Mouse (Mus musculus) lung, embryonic 16.5 days (tissue): Measurements from ENCODE around the gene Wrap53. TPM values are rescaled to one million over a fixed set of nuclear protein-coding genes. Genes with fewer than 3 reads are reported as not detected.
"Not testable (repeated sequence)": the region's sequence is repeated elsewhere in the genome, so short reads cannot be mapped to it uniquely, and the experiment has no call there.

Source experiments
- ATAC-seq: fragments of 200-750 bp; cut with Nextera tagmentation; 2 replicates; pipeline ENCODE4 v1.8.0; 2017; ENCODE audit warnings: low read depth, mild to moderate bottlenecking, moderate library complexity
- H3K27ac ChIP-seq: fragments of 300-500 bp; sonication (generic); 2 replicates; pipeline ENCODE4 v1.5.1; 2014; ENCODE audit warnings: mild to moderate bottlenecking, control low read depth, low read length
- H3K27me3 ChIP-seq: fragments of 300-500 bp; sonication (generic); 2 replicates; pipeline ENCODE4 v1.6.1; 2014; ENCODE audit warnings: low read depth, low read length, mixed read lengths; ENCODE audit not compliant: control insufficient read depth, insufficient read depth
- H3K36me3 ChIP-seq: fragments of 300-500 bp; sonication (generic); 2 replicates; pipeline ENCODE4 v1.6.1; 2014; ENCODE audit warnings: low read length; ENCODE audit not compliant: control insufficient read depth, insufficient read depth
- H3K4me1 ChIP-seq: fragments of 300-500 bp; sonication (generic); replicated peaks from 2 replicates; pipeline ENCODE4 v1.6.1; 2014; ENCODE audit warnings: low read length, mixed read lengths; ENCODE audit not compliant: control insufficient read depth, insufficient read depth
- H3K4me2 ChIP-seq: fragments of 300-500 bp; sonication (generic); 2 replicates; pipeline ENCODE4 v1.6.1; 2014; ENCODE audit warnings: low read depth, low read length, control low read depth
- H3K4me3 ChIP-seq: fragments of 300-500 bp; sonication (generic); 2 replicates; pipeline ENCODE4 v1.5.1; 2014; ENCODE audit warnings: mild to moderate bottlenecking, low read length, control low read depth
- H3K9ac ChIP-seq: fragments of 300-500 bp; sonication (generic); 2 replicates; pipeline ENCODE4 v1.6.1; 2014; ENCODE audit warnings: low read length, control low read depth
- H3K9me3 ChIP-seq: fragments of 300-500 bp; sonication (generic); 2 replicates; pipeline ENCODE4 v1.6.1; 2016; ENCODE audit warnings: low read length; ENCODE audit not compliant: control insufficient read depth
- WGBS: fragments of 180-500 bp; shearing (Covaris S2); extraction: QIAGEN DNeasy Blood & Tissue Kit; methylation state at CpG from one replicate; pipeline ENCODE4 v1.1.7; 2014; 5-methylcytosine and 5-hydroxymethylcytosine counted together
- polyA plus RNA-seq: library from polyadenylated mRNA; unstranded; fragments of >200 nt; fragmentation: Nextera tagmentation; extraction: Ambion mirVana; gene quantifications from 2 replicates; pipeline ENCODE4 v1.2.1, GENCODE M21; 2015

The Wrap53 gene
- polyA plus RNA-seq: 26.2 and 29.2 TPM in 2 replicates

GRCm38 (mm10) chr11:69580091-69580514, at the start of gene Wrap53, which contains the start of gene Trp53:
TSS of gene Wrap53 (minus strand) at chr11:69580255.
TSS of gene Trp53 (plus strand) at chr11:69580359.
- WGBS: under 1% methylated on average over 13 of the region's 13 CpGs
- Histone ChIP-seq H3K27me3 (no peaks in the 10 kb centered on the region), H3K9me3 (no peaks in the 10 kb centered on the region), H3K4me3 (peak within 1 kb of the TSS; percentile 89), H3K4me1 (peaks cover 21% of the 10 kb centered on the region), H3K4me2 (peak within 1 kb of the TSS; percentile 87), H3K9ac (peak within 1 kb of the TSS; percentile 86), H3K36me3 (no peaks in the 10 kb centered on the region), H3K27ac (peak within 1 kb of the TSS; percentile 98)
- peak; percentile 70 for ATAC-seq

GRCm38 (mm10) chr11:69629802-69630201, 49.7 kb upstream of the Wrap53 start:
- ATAC-seq: no peak
- H3K4me2 ChIP-seq: no peak overlapping the region
- H3K27me3 ChIP-seq: no peaks in the 10 kb centered on the region
- H3K9ac ChIP-seq: no peak overlapping the region
- peaks cover 13% of the 10 kb centered on the region for H3K4me1 ChIP-seq
- WGBS: 71% methylated on average over 1 of the region's 1 CpGs
- H3K36me3 ChIP-seq: no peaks in the 10 kb centered on the region
- no peak overlapping the region for H3K27ac ChIP-seq
- no peaks in the 10 kb centered on the region for H3K9me3 ChIP-seq
- H3K4me3 ChIP-seq: no peak overlapping the region

- 33% methylated on average over 6 of the region's 6 CpGs for WGBS
- ATAC-seq: no peak
- H3K4me2 ChIP-seq: no peak overlapping the region
- no peak overlapping the region for H3K4me3 ChIP-seq
- no peaks in the 10 kb centered on the region for H3K36me3 ChIP-seq
- no peak overlapping the region for H3K9ac ChIP-seq
- H3K27ac ChIP-seq: no peak overlapping the region
- H3K4me1 ChIP-seq: peaks cover 4% of the 10 kb centered on the region; the same call in 1 of the 2 replicates
- no peaks in the 10 kb centered on the region for H3K9me3 ChIP-seq
- no peaks in the 10 kb centered on the region for H3K27me3 ChIP-seq
These were observed 48.2 kb upstream of the Wrap53 start for GRCm38 (mm10) chr11:69628286-69628685.

GRCm38 (mm10) chr11:69624339-69624738, 44.3 kb upstream of the Wrap53 start:
- not testable (repeated sequence) for H3K4me3 ChIP-seq, H3K27ac ChIP-seq, H3K9ac ChIP-seq, H3K36me3 ChIP-seq, ATAC-seq, H3K27me3 ChIP-seq, H3K4me2 ChIP-seq, H3K9me3 ChIP-seq, H3K4me1 ChIP-seq
- 84% methylated on average over 2 of the region's 2 CpGs for WGBS

GRCm38 (mm10) chr11:69623006-69623405, 43.0 kb upstream of the Wrap53 start:
- peak overlapping the region; percentile 61 for H3K4me3 ChIP-seq
- H3K4me2 ChIP-seq: peak overlapping the region; percentile 59; the same call in 1 of the 2 replicates
- no peaks in the 10 kb centered on the region for H3K9me3 ChIP-seq
- H3K4me1 ChIP-seq: no peaks in the 10 kb centered on the region; the same call in 1 of the 2 replicates
- WGBS: 68% methylated on average over 4 of the region's 4 CpGs
- H3K27me3 ChIP-seq: no peaks in the 10 kb centered on the region
- ATAC-seq: no peak
- H3K36me3 ChIP-seq: no peaks in the 10 kb centered on the region
- H3K9ac ChIP-seq: peak overlapping the region; percentile 77
- H3K27ac ChIP-seq: no peak overlapping the region

GRCm38 (mm10) chr11:69622406-69622805, 42.4 kb upstream of the Wrap53 start:
- H3K36me3 ChIP-seq: no peaks in the 10 kb centered on the region
- peak; percentile 15; the same call in 1 of the 2 replicates for ATAC-seq
- 26% methylated on average over 6 of the region's 6 CpGs for WGBS

GRCm38 (mm10) chr11:69621571-69622268, 41.7 kb upstream of the Wrap53 start, which contains the start of gene Sat2:
TSS of gene Sat2 (plus strand) at chr11:69622024.
- no peaks in the 10 kb centered on the region for H3K9me3 ChIP-seq
- 2% methylated on average over 20 of the region's 20 CpGs for whole genome bisulfite sequencing
- H3K9ac ChIP-seq: peak within 1 kb of the TSS; percentile 77
- peaks cover 2% of the 10 kb centered on the region; the same call in 1 of the 2 replicates for H3K27me3 ChIP-seq
- H3K27ac ChIP-seq: peak within 1 kb of the TSS; percentile 38
- no peaks in the 10 kb centered on the region; the same call in 1 of the 2 replicates for H3K4me1 ChIP-seq
- peak within 1 kb of the TSS; percentile 59 for H3K4me2 ChIP-seq
- ATAC-seq: peak; percentile 93
- peak within 1 kb of the TSS; percentile 61 for H3K4me3 ChIP-seq
- no peaks in the 10 kb centered on the region for H3K36me3 ChIP-seq

More at GRCm38 (mm10) chr11:69622406-69622805, 42.4 kb upstream of the Wrap53 start:
- peaks cover 2% of the 10 kb centered on the region; the same call in 1 of the 2 replicates for H3K27me3 ChIP-seq
- H3K4me2 ChIP-seq: peak overlapping the region; percentile 59
- H3K27ac ChIP-seq: no peak overlapping the region; the same call in 1 of the 2 replicates
- H3K9ac ChIP-seq: peak overlapping the region; percentile 77
- H3K4me1 ChIP-seq: no peaks in the 10 kb centered on the region; the same call in 1 of the 2 replicates
- H3K9me3 ChIP-seq: no peaks in the 10 kb centered on the region
- peak overlapping the region; percentile 61 for H3K4me3 ChIP-seq

- H3K4me3 ChIP-seq: no peak overlapping the region
- no peaks in the 10 kb centered on the region for H3K36me3 ChIP-seq
- peaks cover 3% of the 10 kb centered on the region; the same call in 1 of the 2 replicates for H3K27me3 ChIP-seq
- WGBS: 62% methylated on average over 7 of the region's 7 CpGs
- H3K9me3 ChIP-seq: no peaks in the 10 kb centered on the region
- H3K4me1 ChIP-seq: no peaks in the 10 kb centered on the region; the same call in 1 of the 2 replicates
- no peak for ATAC-seq
- H3K27ac ChIP-seq: no peak overlapping the region
- no peak overlapping the region for H3K4me2 ChIP-seq
- no peak overlapping the region for H3K9ac ChIP-seq
These were observed 40.5 kb upstream of the Wrap53 start for GRCm38 (mm10) chr11:69620394-69621081.

GRCm38 (mm10) chr11:69617805-69618204, 37.8 kb upstream of the Wrap53 start, which contains the start of gene Shbg:
TSS of gene Shbg (minus strand) at chr11:69617905.
- no peak within 1 kb of the TSS for H3K4me3 ChIP-seq
- no peak within 1 kb of the TSS for H3K27ac ChIP-seq
- WGBS: 56% methylated on average over 5 of the region's 5 CpGs
- no peak within 1 kb of the TSS for H3K4me2 ChIP-seq
- no peak for ATAC-seq
- H3K27me3 ChIP-seq: peaks cover 4% of the 10 kb centered on the region; the same call in 1 of the 2 replicates
- no peaks in the 10 kb centered on the region for H3K36me3 ChIP-seq
- peaks cover 3% of the 10 kb centered on the region; the same call in 1 of the 2 replicates for H3K4me1 ChIP-seq
- no peaks in the 10 kb centered on the region for H3K9me3 ChIP-seq
- no peak within 1 kb of the TSS for H3K9ac ChIP-seq
